Mouse (Mus musculus): Measurements from ENCODE around the gene Acad10.

DNA sequence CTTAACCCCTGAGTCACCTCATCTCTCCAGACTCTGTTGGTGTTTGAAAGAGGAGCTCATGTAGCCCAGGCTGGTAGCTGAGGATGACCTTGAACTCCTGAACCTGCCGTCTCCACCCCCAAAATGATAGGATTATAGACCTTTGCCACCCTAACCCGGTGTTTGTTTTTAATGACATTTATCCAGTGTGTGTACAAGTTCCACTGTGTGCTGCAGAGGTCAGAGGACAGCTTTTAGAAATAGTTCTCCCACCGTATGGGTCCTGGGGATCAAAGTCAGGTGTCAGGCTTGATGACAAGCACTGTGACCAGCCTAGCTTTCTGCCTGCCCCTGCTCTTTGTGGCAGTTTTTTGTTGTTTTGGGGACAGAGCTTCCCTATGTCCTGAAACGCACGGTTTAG is 39.6 kb upstream of the Acad10 start:
- TF ChIP-seq POLR2AphosphoS2 (IDR thresholded peaks at IDR 0.05; ENCODE audit: insufficient read length, low read depth) (no peak), POLR2A (IDR thresholded peaks at IDR 0.05; ENCODE audit: insufficient read length, low read depth) (no peak), USF1 (IDR thresholded peaks at IDR 0.05; ENCODE audit: low read depth) (no peak), TCF3 (IDR thresholded peaks at IDR 0.05; ENCODE audit: insufficient read length, low read depth) (no peak), MAX (IDR thresholded peaks at IDR 0.05; ENCODE audit: low read depth) (no peak)

Measured in myocyte (in vitro differentiated cells).